Mouse (Mus musculus) kidney, embryonic 14.5 days (tissue): Measurements from ENCODE around the gene Hdlbp. TPM values are rescaled to one million over a fixed set of nuclear protein-coding genes. Genes with fewer than 3 reads are reported as not detected.
"Not testable (repeated sequence)": the region's sequence is repeated elsewhere in the genome, so short reads cannot be mapped to it uniquely, and the experiment has no call there.

Source experiments
- ATAC-seq: fragments of 200-750 bp; cut with Nextera tagmentation; 2 replicates; pipeline ENCODE4 v1.8.0; 2017; ENCODE audit warnings: moderate number of reproducible peaks, mild to moderate bottlenecking, moderate TSS enrichment, moderate library complexity; ENCODE audit not compliant: low FRiP score, low TSS enrichment
- H3K27ac ChIP-seq: fragments of 300-500 bp; sonication (generic); 2 replicates; pipeline ENCODE4 v1.5.1; 2014; ENCODE audit warnings: low read depth, mild to moderate bottlenecking, low read length, moderate library complexity, mixed read lengths
- H3K27me3 ChIP-seq: fragments of 300-500 bp; sonication (generic); 2 replicates; pipeline ENCODE4 v1.6.1; 2014; ENCODE audit warnings: mild to moderate bottlenecking, low read length; ENCODE audit not compliant: control insufficient read depth, insufficient read depth
- H3K36me3 ChIP-seq: fragments of 300-500 bp; sonication (generic); 2 replicates; pipeline ENCODE4 v1.6.1; 2014; ENCODE audit warnings: low read length, mixed read lengths; ENCODE audit not compliant: control insufficient read depth, insufficient read depth
- H3K4me1 ChIP-seq: fragments of 300-500 bp; sonication (generic); 2 replicates; pipeline ENCODE4 v1.6.1; 2014; ENCODE audit warnings: low read length, mixed read lengths; ENCODE audit not compliant: control insufficient read depth, insufficient read depth
- H3K4me2 ChIP-seq: fragments of 300-500 bp; sonication (generic); replicated peaks from 2 replicates; pipeline ENCODE4 v1.6.1; 2014; ENCODE audit warnings: low read depth, mild to moderate bottlenecking, low read length
- H3K4me3 ChIP-seq: fragments of 300-500 bp; sonication (generic); 2 replicates; pipeline ENCODE4 v1.5.1; 2014; ENCODE audit warnings: mild to moderate bottlenecking, low read length
- H3K9ac ChIP-seq: fragments of 300-500 bp; sonication (generic); 2 replicates; pipeline ENCODE4 v1.6.1; 2014; ENCODE audit warnings: low read depth, mild to moderate bottlenecking, low read length, moderate library complexity
- H3K9me3 ChIP-seq: fragments of 300-500 bp; sonication (generic); 2 replicates; pipeline ENCODE4 v1.6.1; 2016; ENCODE audit warnings: low read length; ENCODE audit not compliant: control insufficient read depth
- WGBS: fragments of 180-500 bp; shearing (Covaris S2); extraction: QIAGEN DNeasy Blood & Tissue Kit; methylation state at CpG from one replicate; pipeline ENCODE4 v1.1.7; 2014; 5-methylcytosine and 5-hydroxymethylcytosine counted together
- polyA plus RNA-seq: library from polyadenylated mRNA; unstranded; fragments of >200 nt; fragmentation: Nextera tagmentation; extraction: Ambion mirVana; gene quantifications from 2 replicates; pipeline ENCODE4 v1.2.1, GENCODE M21; 2014

The Hdlbp gene
- polyA plus RNA-seq, 1 experiment from 2014 or later = 161 TPM

DNA sequence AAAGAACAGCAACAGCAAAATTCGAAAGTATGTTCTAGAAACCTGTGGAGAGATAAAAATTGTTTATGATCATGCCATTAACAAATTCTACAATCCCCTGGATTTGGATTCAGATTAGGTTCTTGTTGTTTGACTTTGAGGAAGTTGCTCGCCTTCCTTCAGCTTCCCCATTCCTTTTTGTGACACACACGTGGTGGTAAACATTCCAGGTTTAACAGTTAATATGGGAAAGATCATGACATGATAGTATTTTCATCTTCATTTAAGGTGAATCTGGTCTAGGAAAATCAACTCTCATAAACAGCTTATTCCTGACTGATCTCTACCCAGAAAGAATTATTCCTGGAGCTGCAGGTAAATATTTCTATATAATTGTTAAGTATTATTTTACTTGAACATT, 16.7 kb upstream of the Hdlbp start:
- no peak overlapping the region for H3K9ac ChIP-seq
- 93% methylated on average over 3 of the region's 3 CpGs for WGBS
- no peak overlapping the region for H3K27ac ChIP-seq
- no peaks in the 10 kb centered on the region for H3K27me3 ChIP-seq
- H3K36me3 ChIP-seq = peaks cover 59% of the 10 kb centered on the region
- no peak overlapping the region for H3K4me3 ChIP-seq
- no peaks in the 10 kb centered on the region for H3K4me1 ChIP-seq
- ATAC-seq = no peak
- H3K4me2 ChIP-seq = no peak overlapping the region
- no peaks in the 10 kb centered on the region for H3K9me3 ChIP-seq

DNA sequence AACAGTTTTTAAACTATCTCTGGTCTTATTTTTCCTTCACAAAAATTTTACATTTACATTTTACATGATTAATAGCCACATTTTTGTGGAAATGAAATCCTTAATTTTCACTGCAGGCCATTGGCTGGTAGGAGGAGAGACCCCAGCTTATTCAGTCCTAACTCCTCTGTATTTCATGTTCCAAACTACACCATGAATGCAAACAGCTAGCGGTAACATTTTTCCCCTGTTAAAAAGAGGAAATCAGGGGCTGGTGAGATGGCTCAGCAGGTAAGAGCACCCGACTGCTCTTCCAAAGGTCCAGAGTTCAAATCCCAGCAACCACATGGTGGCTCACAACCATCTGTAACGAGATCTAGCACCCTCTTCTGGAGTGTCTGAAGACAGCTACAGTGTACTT, 7.7 kb upstream of the Hdlbp start:
- WGBS = 92% methylated on average over 2 of the region's 3 CpGs
- H3K9ac ChIP-seq, H3K9me3 ChIP-seq: not testable (repeated sequence)

DNA sequence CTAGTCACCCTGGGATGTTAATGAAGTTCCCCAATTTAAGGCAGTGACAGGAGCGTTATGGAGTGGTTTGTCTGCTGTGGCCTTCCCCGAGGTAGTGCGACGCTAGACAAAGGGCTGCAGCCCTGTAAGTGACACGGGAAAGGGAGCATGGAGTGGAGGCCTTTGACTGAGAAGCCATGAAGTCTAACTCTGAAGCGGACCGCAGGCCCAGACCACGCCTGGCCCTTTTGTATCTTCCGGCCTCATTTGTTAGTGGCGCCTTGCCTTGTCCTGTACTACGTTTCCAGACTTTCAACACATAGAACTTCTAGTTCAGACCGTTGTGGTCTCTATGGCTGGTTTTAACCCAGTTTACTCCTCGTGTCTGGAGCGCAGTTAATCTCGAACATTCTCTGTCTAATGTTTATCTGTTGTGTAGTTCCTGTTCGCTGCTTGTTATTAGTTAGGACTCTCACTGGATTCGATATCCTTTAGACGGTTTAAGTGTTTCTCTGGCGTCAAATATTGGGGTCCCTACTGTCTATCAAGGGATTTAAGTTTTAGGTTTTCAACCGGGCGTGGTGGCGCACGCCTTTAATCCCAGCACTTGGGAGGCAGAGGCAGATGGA, 965 bp upstream of the Hdlbp start:
- WGBS = 8% methylated on average over 23 of the region's 23 CpGs
- H3K27me3 ChIP-seq = no peaks in the 10 kb centered on the region

More for the DNA sequence above, 7.7 kb upstream of the Hdlbp start:
- not testable (repeated sequence) for H3K27me3 ChIP-seq, H3K4me1 ChIP-seq, H3K36me3 ChIP-seq, ATAC-seq, H3K27ac ChIP-seq, H3K4me2 ChIP-seq, H3K4me3 ChIP-seq

DNA sequence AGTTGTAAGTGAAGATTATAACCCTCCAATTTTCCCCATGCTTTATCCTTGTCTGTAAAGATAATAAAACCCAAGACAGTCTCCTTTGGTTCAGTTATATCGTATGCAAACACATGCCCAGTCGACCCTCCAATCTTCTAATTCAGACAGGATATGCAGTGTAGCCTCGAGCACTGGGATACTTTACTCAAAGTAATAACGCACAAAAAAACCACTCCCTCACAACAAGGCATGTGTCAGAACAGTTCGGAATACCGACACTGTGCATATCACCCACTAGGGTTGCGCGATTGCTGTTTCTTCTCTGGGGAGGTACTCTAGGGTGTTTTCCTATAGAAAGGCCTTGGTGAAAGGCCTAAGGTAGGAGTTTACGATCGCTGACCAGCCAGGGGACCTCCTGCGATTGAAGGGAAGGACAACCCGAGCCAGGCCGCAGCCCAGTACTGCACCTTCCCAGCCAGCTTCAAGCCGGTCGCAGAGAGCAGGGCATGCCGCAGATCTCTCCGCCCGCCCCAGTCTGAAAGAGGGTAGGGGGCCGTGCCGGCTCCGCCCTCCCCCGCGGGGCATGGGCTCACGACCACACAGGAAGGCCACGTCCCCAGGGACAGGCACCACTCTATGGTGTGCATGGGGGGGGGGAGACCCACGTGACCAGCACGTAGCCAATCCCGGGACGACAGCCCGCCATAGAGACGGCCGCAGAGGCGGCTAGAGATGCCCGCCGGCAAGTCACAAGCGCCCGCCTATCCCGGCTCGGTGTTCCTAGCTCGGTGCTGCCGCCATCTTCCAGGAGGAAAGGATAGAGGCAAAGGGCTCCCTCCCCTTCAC, 643 bp downstream of the Hdlbp start:
- Histone ChIP-seq H3K4me1 (peaks cover 10% of the 10 kb centered on the region), H3K4me2 (peak overlapping the region; percentile 68), H3K9ac (peak overlapping the region; percentile 82), H3K27ac (peak overlapping the region; percentile 91), H3K4me3 (peak overlapping the region; percentile 86), H3K27me3 (no peaks in the 10 kb centered on the region), H3K9me3 (no peaks in the 10 kb centered on the region), H3K36me3 (no peaks in the 10 kb centered on the region)
- peak; percentile 98 for ATAC-seq
- under 1% methylated on average over 41 of the region's 41 CpGs for WGBS

More for the DNA sequence above, 965 bp upstream of the Hdlbp start:
- peak overlapping the region; percentile 86 for H3K4me3 ChIP-seq
- H3K9me3 ChIP-seq = no peaks in the 10 kb centered on the region
- H3K4me2 ChIP-seq = peak overlapping the region; percentile 57
- H3K27ac ChIP-seq = peak overlapping the region; percentile 93
- H3K4me1 ChIP-seq = peaks cover 10% of the 10 kb centered on the region
- H3K36me3 ChIP-seq = no peaks in the 10 kb centered on the region
- H3K9ac ChIP-seq = peak overlapping the region; percentile 94
- no peak for ATAC-seq

DNA sequence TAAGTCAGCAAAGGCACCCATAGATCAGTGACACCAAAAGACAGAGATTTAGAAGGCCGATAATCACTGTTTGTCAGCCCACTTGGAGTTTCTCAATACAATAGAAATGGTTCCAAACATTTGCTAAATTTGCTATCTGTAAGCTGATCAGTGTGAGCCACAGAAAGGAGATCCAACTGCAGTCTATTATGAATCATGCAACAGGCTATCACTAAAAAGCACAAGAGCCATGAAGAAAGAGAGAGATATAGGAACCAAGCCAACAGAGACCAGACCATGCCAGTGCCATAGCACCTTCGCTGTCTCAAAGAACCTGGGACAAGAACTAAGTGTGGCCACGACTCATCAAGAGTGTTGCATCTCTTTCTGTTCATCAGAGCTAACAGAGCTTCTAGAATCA, 2.9 kb downstream of the Hdlbp start:
- Histone ChIP-seq H3K36me3 (no peaks in the 10 kb centered on the region), H3K4me1 (peaks cover 6% of the 10 kb centered on the region), H3K4me3 (no peak overlapping the region), H3K9me3 (no peaks in the 10 kb centered on the region), H3K4me2 (no peak overlapping the region), H3K9ac (no peak overlapping the region), H3K27ac (no peak overlapping the region), H3K27me3 (no peaks in the 10 kb centered on the region)
- no peak for ATAC-seq
- WGBS = 93% methylated on average over 3 of the region's 3 CpGs

DNA sequence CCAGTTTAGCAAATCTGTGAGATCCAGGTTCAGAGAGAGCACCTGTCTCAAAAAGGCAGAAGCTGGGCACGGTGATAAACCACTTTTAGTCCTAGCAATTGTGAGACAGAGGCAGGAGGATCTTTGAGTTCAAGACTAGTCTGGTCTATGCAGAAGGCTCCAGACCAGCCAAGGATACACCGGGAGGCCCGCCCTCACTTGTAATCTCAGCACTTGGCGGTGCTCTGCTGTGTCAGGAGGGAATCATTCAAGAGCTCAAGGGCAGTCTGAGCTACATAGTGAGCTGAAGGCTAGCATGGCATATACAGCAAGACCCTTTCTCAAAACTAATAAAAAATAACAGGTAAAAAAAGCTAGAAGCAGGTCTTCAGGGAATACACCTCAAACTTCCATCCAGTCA, 10.0 kb downstream of the Hdlbp start:
- 93% methylated on average over 4 of the region's 4 CpGs for WGBS
- no peak overlapping the region for H3K27ac ChIP-seq
- no peak for ATAC-seq

DNA sequence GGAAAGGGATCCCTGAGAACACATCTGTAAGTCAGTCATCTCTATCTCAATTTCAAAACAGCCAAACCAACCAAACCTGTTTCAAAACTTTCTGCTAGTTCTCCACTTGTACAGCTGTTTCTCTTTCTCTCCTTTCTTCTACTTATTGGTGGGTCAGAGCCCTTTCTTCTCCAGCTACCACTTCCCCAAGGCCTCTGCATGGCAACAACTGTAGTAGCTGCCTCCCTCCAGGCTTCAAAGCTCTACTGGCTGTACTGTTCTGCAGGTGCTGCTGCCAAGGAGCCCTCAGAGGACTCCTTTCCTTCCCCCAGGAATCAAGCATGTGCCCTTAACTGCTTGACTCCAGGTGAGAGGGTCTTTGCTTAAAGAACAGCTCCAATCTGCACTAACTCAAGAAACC, 12.9 kb downstream of the Hdlbp start:
- ATAC-seq = no peak
- no peak overlapping the region for H3K9ac ChIP-seq
- no peaks in the 10 kb centered on the region for H3K4me1 ChIP-seq
- H3K4me2 ChIP-seq = no peak overlapping the region
- H3K36me3 ChIP-seq = no peaks in the 10 kb centered on the region
- H3K27me3 ChIP-seq = no peaks in the 10 kb centered on the region
- no peak overlapping the region for H3K27ac ChIP-seq
- no peaks in the 10 kb centered on the region for H3K9me3 ChIP-seq
- no peak overlapping the region for H3K4me3 ChIP-seq

More for the DNA sequence above, 10.0 kb downstream of the Hdlbp start:
- Histone ChIP-seq H3K9me3 (no peaks in the 10 kb centered on the region), H3K4me3 (no peak overlapping the region), H3K27me3 (no peaks in the 10 kb centered on the region), H3K36me3 (no peaks in the 10 kb centered on the region), H3K4me2 (no peak overlapping the region), H3K4me1 (no peaks in the 10 kb centered on the region), H3K9ac (no peak overlapping the region)

DNA sequence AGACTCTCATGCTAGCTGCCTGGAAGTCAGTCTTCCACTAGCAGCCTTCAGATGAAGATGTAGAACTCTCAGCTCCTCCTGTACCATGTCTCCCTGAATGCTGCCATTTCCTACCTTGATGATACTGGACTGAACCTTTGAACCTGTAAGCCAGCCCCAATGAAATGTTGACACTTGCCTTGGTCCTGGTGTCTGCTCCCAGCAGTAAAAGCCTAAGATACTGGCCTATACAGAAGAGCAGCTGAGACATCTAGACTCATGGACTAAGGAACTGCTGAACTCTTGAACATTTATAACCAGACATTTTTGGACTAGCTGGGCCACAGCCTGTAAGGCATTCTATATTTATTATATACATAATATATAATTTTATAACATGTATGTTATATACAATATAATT, 13.5 kb downstream of the Hdlbp start:
- Histone ChIP-seq H3K9me3 (no peaks in the 10 kb centered on the region), H3K27me3 (no peaks in the 10 kb centered on the region), H3K4me1 (no peaks in the 10 kb centered on the region), H3K36me3 (no peaks in the 10 kb centered on the region), H3K27ac (no peak overlapping the region), H3K4me2 (no peak overlapping the region), H3K9ac (no peak overlapping the region), H3K4me3 (no peak overlapping the region)
- no peak for ATAC-seq

DNA sequence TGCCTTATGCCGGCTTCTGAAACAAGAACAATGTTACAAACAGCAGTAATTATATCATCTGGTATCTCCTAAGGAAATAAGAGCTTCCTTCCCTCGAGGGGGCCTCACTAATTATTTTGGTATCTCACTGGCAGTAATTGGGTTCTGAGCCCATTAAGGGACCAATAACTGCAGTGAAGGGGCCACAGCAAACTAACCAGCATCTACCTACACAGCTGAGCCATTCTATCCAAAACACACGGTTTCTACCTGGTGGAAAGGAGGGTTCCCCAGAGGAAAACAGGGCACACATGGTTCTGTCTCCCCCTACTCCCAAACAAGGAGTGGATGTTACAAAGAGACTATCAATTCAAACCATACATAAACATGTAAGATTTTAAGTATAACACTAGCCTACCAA, 19.5 kb downstream of the Hdlbp start:
- no peak for ATAC-seq
- no peaks in the 10 kb centered on the region for H3K4me1 ChIP-seq
- H3K4me3 ChIP-seq = no peak overlapping the region
- no peak overlapping the region for H3K4me2 ChIP-seq
- H3K36me3 ChIP-seq = no peaks in the 10 kb centered on the region
- no peak overlapping the region for H3K27ac ChIP-seq
- WGBS = 68% methylated on average over 3 of the region's 3 CpGs
- H3K9me3 ChIP-seq = no peaks in the 10 kb centered on the region
- H3K27me3 ChIP-seq = no peaks in the 10 kb centered on the region
- no peak overlapping the region for H3K9ac ChIP-seq
